8 mouse cellular contexts compared by ENCODE assay signal in the genomic region with DNA sequence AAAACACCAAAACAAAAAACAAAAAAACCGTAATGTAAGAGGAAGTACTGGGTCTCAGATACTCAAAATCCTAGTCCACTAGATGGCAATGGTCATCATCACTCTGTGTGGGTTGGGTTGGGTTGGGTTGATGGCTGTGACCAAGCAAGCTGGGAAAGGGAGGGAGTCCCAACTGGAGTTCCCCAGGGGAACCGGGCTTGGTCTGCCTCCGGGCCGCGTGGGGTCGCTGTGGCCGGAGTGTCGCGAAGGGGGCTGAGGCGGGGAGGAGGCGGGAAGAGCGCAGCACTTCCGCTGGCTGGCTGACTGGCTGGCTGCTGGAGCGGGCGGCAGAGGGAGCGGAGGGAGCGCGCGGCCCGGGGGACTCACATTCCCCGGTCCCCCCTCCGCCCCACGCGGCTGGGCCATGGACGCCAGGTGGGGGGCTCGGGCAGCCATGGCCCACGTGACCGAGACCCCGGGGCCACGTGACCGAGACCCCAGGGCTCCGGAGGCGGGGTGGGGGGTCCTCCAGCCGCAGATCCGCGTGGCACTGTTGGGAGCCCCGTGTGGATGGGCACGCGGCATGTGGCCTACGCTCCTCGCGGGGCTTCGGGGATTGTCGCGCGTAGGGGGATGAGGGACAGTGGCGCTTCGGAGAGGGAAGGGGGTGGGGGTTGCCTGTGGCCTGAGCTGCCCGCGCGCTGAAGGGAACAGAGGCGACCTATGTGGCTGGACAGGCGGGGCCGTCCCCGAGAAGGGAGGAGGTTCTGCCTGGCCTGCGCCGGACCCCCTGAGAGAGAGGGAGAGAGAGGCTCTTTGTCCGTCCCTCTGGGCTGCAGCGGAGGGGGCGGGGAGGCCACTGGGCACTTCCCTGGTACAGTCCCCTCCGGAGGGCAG. TPM values are rescaled to one million over a fixed set of nuclear protein-coding genes. Genes with fewer than 3 reads are reported as not detected.
DNase-seq lines count a peak whose midpoint lies in the region; ATAC-seq and TF ChIP-seq lines count a peak whose summit lies in the region.

A gene (plus strand): TSS at position 220 of the 876 bp plus-strand sequence.

- TF ChIP-seq EP300 in stomach, postnatal 0 days (optimal IDR thresholded peaks at IDR 0.05), result no peak

- peak; percentile 74 for DNase-seq in c-Kit-positive CD71-negative TER-119-negative erythroid progenitor cells, embryonic 14.5 days (ENCODE audit: low read depth)
- peak; percentile 94 to 96 for DNase-seq in kidney, postnatal 36 days
- peak; percentile 96 for DNase-seq in stomach, postnatal 0 days (ENCODE audit: low spot score)

- TF ChIP-seq CTCF in stomach, postnatal 0 days (IDR thresholded peaks at IDR 0.05; ENCODE audit: low read depth), result peak; percentile 94

- H3K4me2 ChIP-seq in forebrain, embryonic 12.5 days, result peak within 1 kb of the TSS; percentile 74
- H3K4me2 ChIP-seq in heart, embryonic 16.5 days (ENCODE audit: low read depth, low read length), result peak within 1 kb of the TSS; percentile 99
- peak within 1 kb of the TSS; percentile 77 for H3K4me2 ChIP-seq in liver, embryonic 16.5 days (ENCODE audit: low read depth, low read length)
- H3K4me2 ChIP-seq in neural tube, embryonic 12.5 days (replicated peaks), result peak within 1 kb of the TSS; percentile 95
- peak within 1 kb of the TSS; percentile 97 for H3K4me2 ChIP-seq in stomach, postnatal 0 days (replicated peaks; ENCODE audit: low read depth)

- H3K36me3 ChIP-seq in forebrain, embryonic 12.5 days (replicated peaks), result peaks cover 36% of the 10 kb centered on the region
- H3K36me3 ChIP-seq in heart, embryonic 16.5 days (ENCODE audit: control insufficient read depth, insufficient read depth), result peaks cover 29% of the 10 kb centered on the region
- H3K36me3 ChIP-seq in liver, embryonic 16.5 days (ENCODE audit: control insufficient read depth, insufficient read depth), result peaks cover 23% of the 10 kb centered on the region
- H3K36me3 ChIP-seq in neural tube, embryonic 12.5 days, result peaks cover 34% of the 10 kb centered on the region
- H3K36me3 ChIP-seq in stomach, postnatal 0 days (ENCODE audit: control insufficient read depth, insufficient read depth, low read length), result peaks cover 17% of the 10 kb centered on the region

- ATAC-seq in CD4-positive, CD25-positive, alpha-beta regulatory T cell, adult 4 months, result peak; percentile 73
- ATAC-seq in forebrain, embryonic 12.5 days (ENCODE audit: low FRiP score), result peak; percentile 90
- ATAC-seq in heart, embryonic 16.5 days (replicated peaks; ENCODE audit: extremely low read depth, insufficient read depth, low FRiP score), result peak; percentile 84
- peak; percentile 86 for ATAC-seq in liver, embryonic 16.5 days (ENCODE audit: low read depth)
- ATAC-seq in neural tube, embryonic 12.5 days (ENCODE audit: low FRiP score, low read depth), result peak; percentile 88
- peak; percentile 90 for ATAC-seq in stomach, postnatal 0 days (ENCODE audit: low FRiP score, low TSS enrichment)

- no peaks in the 10 kb centered on the region for H3K9me3 ChIP-seq in forebrain, embryonic 12.5 days
- no peaks in the 10 kb centered on the region for H3K9me3 ChIP-seq in heart, embryonic 16.5 days (replicated peaks; ENCODE audit: control insufficient read depth, low read length)
- no peaks in the 10 kb centered on the region for H3K9me3 ChIP-seq in liver, embryonic 16.5 days (replicated peaks; ENCODE audit: control insufficient read depth, low read length)
- no peaks in the 10 kb centered on the region for H3K9me3 ChIP-seq in neural tube, embryonic 12.5 days
- no peaks in the 10 kb centered on the region for H3K9me3 ChIP-seq in stomach, postnatal 0 days (ENCODE audit: control insufficient read depth, low read length)

- peak within 1 kb of the TSS; percentile 95 for H3K9ac ChIP-seq in forebrain, embryonic 12.5 days
- H3K9ac ChIP-seq in heart, embryonic 16.5 days (ENCODE audit: low read length), result peak within 1 kb of the TSS; percentile 99
- peak within 1 kb of the TSS; percentile 77 for H3K9ac ChIP-seq in liver, embryonic 16.5 days (ENCODE audit: low read depth, low read length)
- H3K9ac ChIP-seq in neural tube, embryonic 12.5 days, result peak within 1 kb of the TSS; percentile 89
- H3K9ac ChIP-seq in stomach, postnatal 0 days (ENCODE audit: low read length), result peak within 1 kb of the TSS; percentile 90

- peak within 1 kb of the TSS; percentile 83 for H3K4me3 ChIP-seq in forebrain, embryonic 12.5 days (replicated peaks)
- peak within 1 kb of the TSS; percentile 96 for H3K4me3 ChIP-seq in heart, embryonic 16.5 days (ENCODE audit: low read length)
- peak within 1 kb of the TSS; percentile 69 for H3K4me3 ChIP-seq in liver, embryonic 16.5 days (ENCODE audit: low read depth, low read length)
- H3K4me3 ChIP-seq in neural tube, embryonic 12.5 days, result peak within 1 kb of the TSS; percentile 79
- peak within 1 kb of the TSS; percentile 82 for H3K4me3 ChIP-seq in stomach, postnatal 0 days (ENCODE audit: low read depth, low read length)

- H3K27ac ChIP-seq in forebrain, embryonic 12.5 days, result peak within 1 kb of the TSS; percentile 92
- H3K27ac ChIP-seq in heart, embryonic 16.5 days (ENCODE audit: low read length), result peak within 1 kb of the TSS; percentile 83
- H3K27ac ChIP-seq in liver, embryonic 16.5 days (ENCODE audit: low read length), result peak within 1 kb of the TSS; percentile 39; the same call in 1 of the 2 replicates
- peak within 1 kb of the TSS; percentile 76 for H3K27ac ChIP-seq in neural tube, embryonic 12.5 days
- peak within 1 kb of the TSS; percentile 85 for H3K27ac ChIP-seq in stomach, postnatal 0 days (replicated peaks)

- H3K4me1 ChIP-seq in forebrain, embryonic 12.5 days, result peaks cover 34% of the 10 kb centered on the region
- H3K4me1 ChIP-seq in heart, embryonic 16.5 days (ENCODE audit: control insufficient read depth, insufficient read depth, low read length), result peaks cover 20% of the 10 kb centered on the region
- H3K4me1 ChIP-seq in liver, embryonic 16.5 days (ENCODE audit: control insufficient read depth, low read depth, low read length), result peaks cover 16% of the 10 kb centered on the region
- peaks cover 29% of the 10 kb centered on the region for H3K4me1 ChIP-seq in neural tube, embryonic 12.5 days
- H3K4me1 ChIP-seq in stomach, postnatal 0 days (replicated peaks; ENCODE audit: control insufficient read depth, insufficient read depth), result no peaks in the 10 kb centered on the region

- no peaks in the 10 kb centered on the region; the same call in 1 of the 2 replicates for H3K27me3 ChIP-seq in forebrain, embryonic 12.5 days
- H3K27me3 ChIP-seq in heart, embryonic 16.5 days (ENCODE audit: control insufficient read depth, insufficient read depth, low read length), result no peaks in the 10 kb centered on the region
- no peaks in the 10 kb centered on the region for H3K27me3 ChIP-seq in liver, embryonic 16.5 days (ENCODE audit: control insufficient read depth, insufficient read depth, low read depth, low read length)
- no peaks in the 10 kb centered on the region for H3K27me3 ChIP-seq in neural tube, embryonic 12.5 days (replicated peaks)
- no peaks in the 10 kb centered on the region for H3K27me3 ChIP-seq in stomach, postnatal 0 days (ENCODE audit: control insufficient read depth, insufficient read depth, low read length)

- 3% methylated on average over 49 of the region's 61 CpGs for WGBS in forebrain, embryonic 12.5 days
- WGBS in heart, embryonic 16.5 days, result under 1% methylated on average over 51 of the region's 61 CpGs
- 0% methylated on average over 46 of the region's 61 CpGs for WGBS in liver, embryonic 16.5 days (ENCODE audit: insufficient replicate concordance)
- WGBS in neural tube, embryonic 12.5 days, result 1% methylated on average over 59 of the region's 61 CpGs
- WGBS in stomach, postnatal 0 days, result under 1% methylated on average over 55 of the region's 61 CpGs

RNA-seq across cellular contexts. Expression of the gene that starts here (rescaled TPM):
- polyA plus RNA-seq in CD4-positive, CD25-positive, alpha-beta regulatory T cell, adult 4 months (2017; shearing (Covaris generic)), result 10 to 100 TPM; 27.6 to 39.0 TPM
- polyA plus RNA-seq in forebrain, embryonic 12.5 days (2016; fragmentation: Nextera tagmentation; extraction: Ambion mirVana), result 91.0 and 91.7 TPM in 2 replicates
- 89.4 and 89.9 TPM in 2 replicates for polyA plus RNA-seq in heart, embryonic 16.5 days (2015; fragmentation: Nextera tagmentation; extraction: Ambion mirVana)
- 45.3 and 46.5 TPM in 2 replicates for polyA plus RNA-seq in liver, embryonic 16.5 days (2015; fragmentation: Nextera tagmentation; extraction: Ambion mirVana)
- 87.6 and 90.5 TPM in 2 replicates for polyA plus RNA-seq in neural tube, embryonic 12.5 days (2016; fragmentation: Nextera tagmentation; extraction: Ambion mirVana)
- 72.7 and 76.8 TPM in 2 replicates for polyA plus RNA-seq in stomach, postnatal 0 days (2015; fragmentation: Nextera tagmentation; extraction: Ambion mirVana)

Comparison
In these comparisons a context has a peak if more than half of its experiments do, and no peak if none do; other contexts are left out.
1. Peak in every context shown above with its lines: DNase-seq, ATAC-seq, H3K4me3 ChIP-seq and H3K27ac ChIP-seq.
2. H3K27ac ChIP-seq: peak in every context shown above with its lines; median percentile 92 in forebrain, embryonic 12.5 days; 85 in stomach, postnatal 0 days; 83 in heart, embryonic 16.5 days; 76 in neural tube, embryonic 12.5 days; 39 in liver, embryonic 16.5 days.